Mouse (Mus musculus): ENCODE results near the gene Ap2b1.

DNA sequence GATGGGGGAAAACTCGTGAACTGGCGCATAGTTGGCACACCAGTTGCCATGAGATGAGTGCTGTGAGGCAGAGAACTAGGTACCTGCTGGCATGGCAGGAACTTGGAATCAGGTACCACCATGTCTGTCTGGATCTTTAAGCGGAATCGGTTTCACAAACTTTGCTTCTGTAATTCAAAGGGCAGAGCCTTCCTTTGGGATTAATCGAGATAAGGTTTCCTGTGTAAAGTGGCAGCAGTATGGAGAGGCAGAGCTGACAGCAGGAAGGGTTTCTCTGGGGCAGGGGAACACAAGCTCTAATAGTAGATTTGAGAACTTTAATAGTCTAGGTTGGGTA, 6.6 kb upstream of the Ap2b1 start:
- no peak for TF ChIP-seq CTCF (IDR thresholded peaks at IDR 0.05; ENCODE audit: borderline replicate concordance, insufficient read depth, low read length)
- no peak for TF ChIP-seq POLR2A (IDR thresholded peaks at IDR 0.05; ENCODE audit: low read depth, low read length)

Data from embryonic fibroblast, embryonic 13.5 days (primary cell).